Mouse (Mus musculus): ENCODE results near the gene Tnik. TPM values are rescaled to one million over a fixed set of nuclear protein-coding genes. Genes with fewer than 3 reads are reported as not detected.

The Tnik gene
- polyA plus RNA-seq, 1 experiment from 2014 or later: 111 TPM

- WGBS: 100% methylated on average over 1 of the region's 1 CpGs
- Histone ChIP-seq H3K4me2 (ENCODE audit: low read length) (no peak overlapping the region), H3K4me3 (replicated peaks; ENCODE audit: low read length) (no peak overlapping the region), H3K9ac (replicated peaks; ENCODE audit: low read depth, low read length) (no peak overlapping the region), H3K9me3 (ENCODE audit: control insufficient read depth, low read length) (no peaks in the 10 kb centered on the region), H3K36me3 (ENCODE audit: control insufficient read depth, insufficient read depth) (no peaks in the 10 kb centered on the region), H3K4me1 (replicated peaks; ENCODE audit: control insufficient read depth, insufficient read depth, low read length) (0 out of 2 replicates have a peak, but pooled peaks cover 2% of the 10 kb centered on the region), H3K27ac (ENCODE audit: low read length) (no peak overlapping the region), H3K27me3 (replicated peaks; ENCODE audit: control insufficient read depth, insufficient read depth, low read length) (no peaks in the 10 kb centered on the region)
- ATAC-seq: no peak
Observed at GRCm38 (mm10) chr3:28422221-28422620, 159.2 kb downstream of the Tnik start.

- 70% methylated on average over 6 of the region's 6 CpGs for WGBS
- no peak overlapping the region for H3K27ac ChIP-seq (ENCODE audit: low read length)
- H3K9me3 ChIP-seq (ENCODE audit: control insufficient read depth, low read length): no peaks in the 10 kb centered on the region
Observed at GRCm38 (mm10) chr3:28425911-28426310, 162.9 kb downstream of the Tnik start.

GRCm38 (mm10) chr3:28431459-28431858, 168.4 kb downstream of the Tnik start:
- H3K9ac ChIP-seq (replicated peaks; ENCODE audit: low read depth, low read length): no peak overlapping the region
- no peak overlapping the region for H3K4me2 ChIP-seq (ENCODE audit: low read length)
- no peaks in the 10 kb centered on the region for H3K9me3 ChIP-seq (ENCODE audit: control insufficient read depth, low read length)
- no peak for ATAC-seq
- H3K27me3 ChIP-seq (replicated peaks; ENCODE audit: control insufficient read depth, insufficient read depth, low read length): no peaks in the 10 kb centered on the region
- H3K4me3 ChIP-seq (replicated peaks; ENCODE audit: low read length): no peak overlapping the region
- no peak overlapping the region for H3K27ac ChIP-seq (ENCODE audit: low read length)
- 92% methylated on average over 2 of the region's 2 CpGs for WGBS
- H3K36me3 ChIP-seq (ENCODE audit: control insufficient read depth, insufficient read depth): no peaks in the 10 kb centered on the region
- no peaks in the 10 kb centered on the region for H3K4me1 ChIP-seq (replicated peaks; ENCODE audit: control insufficient read depth, insufficient read depth, low read length)

More at GRCm38 (mm10) chr3:28425911-28426310, 162.9 kb downstream of the Tnik start:
- Histone ChIP-seq H3K36me3 (ENCODE audit: control insufficient read depth, insufficient read depth) (no peaks in the 10 kb centered on the region), H3K4me1 (replicated peaks; ENCODE audit: control insufficient read depth, insufficient read depth, low read length) (0 out of 2 replicates have a peak, but pooled peaks cover 2% of the 10 kb centered on the region), H3K4me2 (ENCODE audit: low read length) (no peak overlapping the region), H3K27me3 (replicated peaks; ENCODE audit: control insufficient read depth, insufficient read depth, low read length) (no peaks in the 10 kb centered on the region), H3K4me3 (replicated peaks; ENCODE audit: low read length) (no peak overlapping the region), H3K9ac (replicated peaks; ENCODE audit: low read depth, low read length) (no peak overlapping the region)
- ATAC-seq: no peak

- H3K36me3 ChIP-seq (ENCODE audit: control insufficient read depth, insufficient read depth): no peaks in the 10 kb centered on the region
- H3K9me3 ChIP-seq (ENCODE audit: control insufficient read depth, low read length): no peaks in the 10 kb centered on the region
- H3K27ac ChIP-seq (ENCODE audit: low read length): no peak overlapping the region
- WGBS: 87% methylated on average over 5 of the region's 5 CpGs
- no peak for ATAC-seq
- H3K27me3 ChIP-seq (replicated peaks; ENCODE audit: control insufficient read depth, insufficient read depth, low read length): no peaks in the 10 kb centered on the region
- H3K4me2 ChIP-seq (ENCODE audit: low read length): no peak overlapping the region
- no peak overlapping the region for H3K4me3 ChIP-seq (replicated peaks; ENCODE audit: low read length)
- H3K9ac ChIP-seq (replicated peaks; ENCODE audit: low read depth, low read length): no peak overlapping the region
- 0 out of 2 replicates have a peak, but pooled peaks cover 4% of the 10 kb centered on the region for H3K4me1 ChIP-seq (replicated peaks; ENCODE audit: control insufficient read depth, insufficient read depth, low read length)
Observed at GRCm38 (mm10) chr3:28432321-28432720, 169.3 kb downstream of the Tnik start.

- H3K9ac ChIP-seq (replicated peaks; ENCODE audit: low read depth, low read length): no peak overlapping the region
- no peaks in the 10 kb centered on the region for H3K9me3 ChIP-seq (ENCODE audit: control insufficient read depth, low read length)
- WGBS: 83% methylated on average over 5 of the region's 5 CpGs
- no peak for ATAC-seq
- H3K4me3 ChIP-seq (replicated peaks; ENCODE audit: low read length): no peak overlapping the region
- no peak overlapping the region for H3K4me2 ChIP-seq (ENCODE audit: low read length)
- H3K36me3 ChIP-seq (ENCODE audit: control insufficient read depth, insufficient read depth): no peaks in the 10 kb centered on the region
- no peaks in the 10 kb centered on the region for H3K27me3 ChIP-seq (replicated peaks; ENCODE audit: control insufficient read depth, insufficient read depth, low read length)
- H3K4me1 ChIP-seq (replicated peaks; ENCODE audit: control insufficient read depth, insufficient read depth, low read length): 0 out of 2 replicates have a peak, but pooled peaks cover 4% of the 10 kb centered on the region
- H3K27ac ChIP-seq (ENCODE audit: low read length): no peak overlapping the region
Observed at GRCm38 (mm10) chr3:28435478-28435877, 172.5 kb downstream of the Tnik start.

GRCm38 (mm10) chr3:28437429-28437828, 174.4 kb downstream of the Tnik start:
- no peak overlapping the region for H3K4me3 ChIP-seq (replicated peaks; ENCODE audit: low read length)
- H3K36me3 ChIP-seq (ENCODE audit: control insufficient read depth, insufficient read depth): no peaks in the 10 kb centered on the region
- H3K27me3 ChIP-seq (replicated peaks; ENCODE audit: control insufficient read depth, insufficient read depth, low read length): no peaks in the 10 kb centered on the region
- no peak overlapping the region for H3K4me2 ChIP-seq (ENCODE audit: low read length)
- H3K27ac ChIP-seq (ENCODE audit: low read length): no peak overlapping the region
- ATAC-seq: no peak
- H3K9ac ChIP-seq (replicated peaks; ENCODE audit: low read depth, low read length): no peak overlapping the region
- 82% methylated on average over 5 of the region's 5 CpGs for WGBS
- H3K4me1 ChIP-seq (replicated peaks; ENCODE audit: control insufficient read depth, insufficient read depth, low read length): peaks cover 16% of the 10 kb centered on the region
- H3K9me3 ChIP-seq (ENCODE audit: control insufficient read depth, low read length): no peaks in the 10 kb centered on the region

- peak; percentile 47; the same call in 1 of the 2 replicates for ATAC-seq
- WGBS: 38% methylated on average over 4 of the region's 4 CpGs
- peak overlapping the region; percentile 66 for H3K27ac ChIP-seq (ENCODE audit: low read length)
Observed at GRCm38 (mm10) chr3:28441545-28441944, 178.5 kb downstream of the Tnik start.

GRCm38 (mm10) chr3:28442116-28442515, 179.1 kb downstream of the Tnik start:
- Histone ChIP-seq H3K36me3 (ENCODE audit: control insufficient read depth, insufficient read depth) (no peaks in the 10 kb centered on the region), H3K4me2 (ENCODE audit: low read length) (no peak overlapping the region), H3K4me3 (replicated peaks; ENCODE audit: low read length) (no peak overlapping the region), H3K27ac (ENCODE audit: low read length) (peak overlapping the region; percentile 42), H3K9ac (replicated peaks; ENCODE audit: low read depth, low read length) (no peak overlapping the region), H3K4me1 (replicated peaks; ENCODE audit: control insufficient read depth, insufficient read depth, low read length) (peaks cover 12% of the 10 kb centered on the region), H3K27me3 (replicated peaks; ENCODE audit: control insufficient read depth, insufficient read depth, low read length) (no peaks in the 10 kb centered on the region), H3K9me3 (ENCODE audit: control insufficient read depth, low read length) (no peaks in the 10 kb centered on the region)
- no peak for ATAC-seq
- 91% methylated on average over 4 of the region's 4 CpGs for WGBS

More at GRCm38 (mm10) chr3:28441545-28441944, 178.5 kb downstream of the Tnik start:
- Histone ChIP-seq H3K9ac (replicated peaks; ENCODE audit: low read depth, low read length) (no peak overlapping the region), H3K36me3 (ENCODE audit: control insufficient read depth, insufficient read depth) (no peaks in the 10 kb centered on the region), H3K4me1 (replicated peaks; ENCODE audit: control insufficient read depth, insufficient read depth, low read length) (peaks cover 16% of the 10 kb centered on the region), H3K4me2 (ENCODE audit: low read length) (no peak overlapping the region), H3K9me3 (ENCODE audit: control insufficient read depth, low read length) (no peaks in the 10 kb centered on the region), H3K27me3 (replicated peaks; ENCODE audit: control insufficient read depth, insufficient read depth, low read length) (no peaks in the 10 kb centered on the region), H3K4me3 (replicated peaks; ENCODE audit: low read length) (no peak overlapping the region)

- ATAC-seq: no peak
- H3K36me3 ChIP-seq (ENCODE audit: control insufficient read depth, insufficient read depth): no peaks in the 10 kb centered on the region
- WGBS: 87% methylated on average over 4 of the region's 4 CpGs
- no peaks in the 10 kb centered on the region for H3K27me3 ChIP-seq (replicated peaks; ENCODE audit: control insufficient read depth, insufficient read depth, low read length)
- H3K27ac ChIP-seq (ENCODE audit: low read length): no peak overlapping the region
- no peak overlapping the region for H3K4me2 ChIP-seq (ENCODE audit: low read length)
- H3K9ac ChIP-seq (replicated peaks; ENCODE audit: low read depth, low read length): no peak overlapping the region
- H3K4me3 ChIP-seq (replicated peaks; ENCODE audit: low read length): no peak overlapping the region
- H3K4me1 ChIP-seq (replicated peaks; ENCODE audit: control insufficient read depth, insufficient read depth, low read length): peaks cover 7% of the 10 kb centered on the region
- no peaks in the 10 kb centered on the region for H3K9me3 ChIP-seq (ENCODE audit: control insufficient read depth, low read length)
Observed at GRCm38 (mm10) chr3:28447950-28448349, 184.9 kb downstream of the Tnik start.

- no peak overlapping the region for H3K9ac ChIP-seq (replicated peaks; ENCODE audit: low read depth, low read length)
- no peaks in the 10 kb centered on the region for H3K36me3 ChIP-seq (ENCODE audit: control insufficient read depth, insufficient read depth)
- no peak overlapping the region for H3K27ac ChIP-seq (ENCODE audit: low read length)
- ATAC-seq: peak; percentile 74
- no peaks in the 10 kb centered on the region for H3K27me3 ChIP-seq (replicated peaks; ENCODE audit: control insufficient read depth, insufficient read depth, low read length)
- peaks cover 10% of the 10 kb centered on the region for H3K4me1 ChIP-seq (replicated peaks; ENCODE audit: control insufficient read depth, insufficient read depth, low read length)
- no peak overlapping the region for H3K4me3 ChIP-seq (replicated peaks; ENCODE audit: low read length)
- 50% methylated on average over 3 of the region's 3 CpGs for WGBS
- H3K4me2 ChIP-seq (ENCODE audit: low read length): no peak overlapping the region
- H3K9me3 ChIP-seq (ENCODE audit: control insufficient read depth, low read length): no peaks in the 10 kb centered on the region
Observed at GRCm38 (mm10) chr3:28453458-28453857, 190.4 kb downstream of the Tnik start.

Data from forebrain, embryonic 16.5 days (tissue).